Mouse (Mus musculus): ENCODE measurements around the gene Ctrc. TPM values are rescaled to one million over a fixed set of nuclear protein-coding genes. Genes with fewer than 3 reads are reported as not detected.

Ctrc gene
- total RNA-seq, 2 experiments from 2014 or later = not detected

Other genes with a start within 250 kb of the Ctrc start
- 1 to 10 TPM in 1 of 2 experiments, under 1 TPM in 1; 0.68 to 1.2 TPM for gene Fblim1, start 240.3 kb downstream of the Ctrc start, total RNA-seq (2021)
- 1 to 10 TPM in 1 of 2 experiments, under 1 TPM in 1; 0.35 to 1.3 TPM for gene Tmem82, start 227.7 kb downstream of the Ctrc start, total RNA-seq (2021)
- gene Slc25a34, start 222.5 kb downstream of the Ctrc start, total RNA-seq (2021) = 1 to 10 TPM; 3.0 to 4.3 TPM
- gene Plekhm2, start 181.5 kb downstream of the Ctrc start, total RNA-seq (2021) = 10 to 100 TPM; 90.7 to 91.7 TPM
- gene Rsc1a1, start 160.8 kb downstream of the Ctrc start, total RNA-seq (2021) = 1 to 10 TPM in 1 of 2 experiments, not detected in 1; 2.9 TPM
- gene Ddi2, start 122.9 kb downstream of the Ctrc start, total RNA-seq (2021) = 10 to 100 TPM; 39.4 to 44.1 TPM
- 1 to 10 TPM; 1.1 to 1.3 TPM for gene Agmat, start 99.7 kb downstream of the Ctrc start, total RNA-seq (2021)
- gene Dnajc16, start 55.4 kb downstream of the Ctrc start, total RNA-seq (2021) = 10 to 100 TPM; 39.7 to 41.9 TPM
- gene Casp9, start 52.7 kb downstream of the Ctrc start, total RNA-seq (2021) = 10 to 100 TPM; 20.9 to 26.9 TPM
- gene Cela2a, start 20.2 kb downstream of the Ctrc start, total RNA-seq (2021) = not detected
- 100 to 1,000 TPM; 233 to 306 TPM for gene Efhd2, start 28.6 kb upstream of the Ctrc start, total RNA-seq (2021)
- 10 to 100 TPM in 1 of 2 experiments, 1 to 10 TPM in 1; 5.1 to 10.8 TPM for gene Fhad1, start 168.7 kb upstream of the Ctrc start, total RNA-seq (2021)
- 1 to 10 TPM; 4.8 to 5.4 TPM for gene Tmem51, start 237.9 kb upstream of the Ctrc start, total RNA-seq (2021)